Mouse (Mus musculus) olfactory bulb, adult 2 months (tissue): Measurements from ENCODE around the gene Tmem161b.

ENCODE experiments used
- CTCF ChIP-seq: fragments of 200-500 bp; IDR thresholded peaks from 2 replicates; pipeline ENCODE4 v1.5.1; 2012; ENCODE audit warnings: low read depth, mild to moderate bottlenecking, low read length, moderate library complexity; ENCODE audit not compliant: insufficient read depth
- POLR2A ChIP-seq: fragments of 200-500 bp; IDR thresholded peaks from 2 replicates; pipeline ENCODE4 v1.6.1; 2012; ENCODE audit warnings: mild to moderate bottlenecking, low read depth, low read length, moderate library complexity; ENCODE audit not compliant: insufficient read depth

DNA sequence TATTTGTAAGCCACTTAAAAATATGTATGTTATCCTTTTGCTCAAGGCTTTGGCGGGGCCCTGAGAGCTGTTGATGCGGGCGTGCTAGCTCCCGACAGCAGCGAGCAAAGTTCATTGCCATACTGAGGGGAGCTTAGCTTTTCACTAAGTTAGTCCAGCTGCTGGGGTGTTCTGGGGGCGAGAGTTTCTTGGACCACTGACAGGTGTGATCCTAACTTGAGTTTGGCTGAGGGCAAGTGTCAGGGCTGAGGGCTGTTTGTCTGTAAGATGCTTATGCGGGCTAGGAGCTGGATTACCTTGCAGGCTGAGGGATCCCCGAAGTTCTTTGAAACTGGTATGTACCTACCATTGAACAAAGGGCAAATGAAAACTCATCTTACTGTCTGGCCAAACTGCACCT lies 123.0 kb downstream of the Tmem161b start:
- TF ChIP-seq CTCF, result no peak
- no peak for TF ChIP-seq POLR2A
